Mouse (Mus musculus): ENCODE measurements at regions not wholly inside any gene's neighbourhood (a gene's known extent, or its start where the extent isn't known, plus 50 kb on each side); places are given as distances from the start of the nearest gene placed in this dataset.
"Not testable (repeated sequence)": the region's sequence is repeated elsewhere in the genome, so short reads cannot be mapped to it uniquely, and the experiment has no call there.

DNA sequence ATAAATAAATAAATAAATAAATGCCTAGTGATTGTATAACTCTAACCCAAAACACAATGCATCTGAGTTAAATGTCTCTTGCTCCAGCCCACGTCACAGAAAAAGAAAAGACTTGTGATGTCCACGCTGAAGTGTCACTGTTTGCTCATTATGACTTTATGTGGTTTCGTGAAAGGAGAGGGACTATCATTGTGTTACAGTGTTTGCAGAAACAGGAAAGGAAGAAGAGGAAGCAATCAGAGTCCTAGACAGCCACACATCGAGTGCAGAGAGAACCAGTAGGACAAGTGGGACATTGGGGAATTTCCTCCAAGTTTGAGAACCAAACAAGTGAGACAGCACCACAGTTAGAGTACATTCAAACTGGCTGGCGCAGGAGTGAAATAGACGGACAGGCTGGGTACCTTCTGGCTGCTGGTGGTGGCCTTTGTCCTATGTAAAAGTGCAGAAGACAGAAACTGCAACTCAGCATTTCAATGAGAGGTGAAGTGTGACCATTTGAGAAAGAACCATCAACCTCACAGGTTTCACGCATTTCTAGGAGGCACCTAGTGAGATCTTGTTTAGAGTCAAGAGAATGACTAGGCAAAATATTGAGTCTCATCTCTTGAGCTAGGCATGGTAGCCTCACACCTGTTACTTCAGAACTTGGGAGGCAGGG lies 59.6 kb downstream of the Fasl start:
- no peak for ATAC-seq (ENCODE audit: low TSS enrichment)

- peak; percentile 72; the same call in 1 of the 2 replicates for ATAC-seq (ENCODE audit: low TSS enrichment)
Measured at GRCm38 (mm10) chr1:161727357-161727756, 60.9 kb downstream of the Fasl start.

GRCm38 (mm10) chr1:161726098-161726497 lies 62.2 kb downstream of the Fasl start:
- not testable (repeated sequence) for ATAC-seq (ENCODE audit: low TSS enrichment)

DNA sequence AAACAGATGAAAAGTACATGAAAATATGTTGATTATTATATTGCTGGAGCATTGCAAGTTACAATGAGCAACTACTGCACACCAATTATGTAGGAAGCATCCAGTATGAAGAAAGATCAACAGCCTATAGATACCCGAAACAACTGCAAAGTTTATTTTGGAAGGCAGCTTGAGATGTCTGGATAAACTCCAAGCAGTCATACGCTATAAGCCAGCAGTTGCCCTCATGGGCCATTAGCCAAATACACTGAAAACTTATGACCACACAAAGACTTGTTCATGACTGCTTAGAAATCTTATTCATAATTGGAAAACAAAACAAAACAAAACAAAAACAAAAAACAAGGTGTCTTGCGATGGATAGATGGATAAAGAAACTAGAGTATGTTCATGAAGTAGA lies 68.4 kb downstream of the Fasl start:
- no peak for ATAC-seq (ENCODE audit: low TSS enrichment)

GRCm38 (mm10) chr1:161718254-161718653 lies 70.0 kb downstream of the Fasl start:
- no peak for ATAC-seq (ENCODE audit: low TSS enrichment)

- ATAC-seq (ENCODE audit: low TSS enrichment), result peak; percentile 79
Measured at GRCm38 (mm10) chr1:161712918-161713317, 75.4 kb downstream of the Fasl start.

- ATAC-seq (ENCODE audit: low TSS enrichment), result peak; percentile 59; the same call in 1 of the 2 replicates
Measured at GRCm38 (mm10) chr1:161712283-161712682, 76.0 kb downstream of the Fasl start.

DNA sequence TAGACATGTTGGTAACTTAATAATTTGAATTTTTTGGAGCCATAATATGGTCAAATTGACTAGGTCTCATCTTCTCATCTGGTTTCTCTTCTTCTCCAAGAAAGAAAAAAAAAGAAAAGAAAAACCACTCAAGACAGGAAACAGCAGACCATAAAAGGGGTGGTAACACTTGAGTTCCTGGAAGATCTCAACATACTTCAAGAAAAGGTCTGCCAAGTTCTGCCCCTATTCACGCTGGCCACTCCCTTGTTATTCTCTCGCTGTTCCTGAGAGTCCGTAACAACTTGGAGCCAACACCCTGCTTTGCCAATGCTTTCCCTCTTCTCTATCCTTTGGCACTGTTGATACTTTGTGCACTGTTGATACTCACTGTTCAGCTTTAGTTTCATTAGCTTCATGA lies 81.2 kb downstream of the Fasl start:
- ATAC-seq (ENCODE audit: low TSS enrichment), result no peak

GRCm38 (mm10) chr1:161704961-161705360 lies 83.3 kb downstream of the Fasl start:
- ATAC-seq (ENCODE audit: low TSS enrichment), result no peak

- no peak for ATAC-seq (ENCODE audit: low TSS enrichment)
Measured at GRCm38 (mm10) chr1:161704527-161704926, 83.8 kb downstream of the Fasl start.

DNA sequence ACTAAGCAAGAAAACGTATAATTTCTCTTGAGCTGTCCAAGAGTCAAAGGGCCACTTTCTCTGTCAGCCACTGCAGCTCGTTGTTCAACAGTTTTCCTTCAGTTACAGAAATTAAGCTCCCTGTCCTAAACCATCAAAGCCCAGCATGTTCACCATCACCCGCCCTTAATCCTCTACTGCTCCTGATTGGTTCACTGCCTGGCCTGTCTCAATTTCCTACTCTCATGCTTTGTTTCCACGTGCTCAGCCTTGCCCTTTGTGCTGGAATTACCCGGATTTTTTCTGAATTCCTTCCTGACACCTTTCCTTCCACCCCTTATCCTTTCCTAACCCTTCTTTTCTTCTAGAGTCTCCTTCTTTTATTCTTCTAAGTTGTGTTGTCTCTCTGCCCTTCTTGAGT lies 92.4 kb downstream of the Fasl start:
- ATAC-seq (ENCODE audit: low TSS enrichment), result no peak

DNA sequence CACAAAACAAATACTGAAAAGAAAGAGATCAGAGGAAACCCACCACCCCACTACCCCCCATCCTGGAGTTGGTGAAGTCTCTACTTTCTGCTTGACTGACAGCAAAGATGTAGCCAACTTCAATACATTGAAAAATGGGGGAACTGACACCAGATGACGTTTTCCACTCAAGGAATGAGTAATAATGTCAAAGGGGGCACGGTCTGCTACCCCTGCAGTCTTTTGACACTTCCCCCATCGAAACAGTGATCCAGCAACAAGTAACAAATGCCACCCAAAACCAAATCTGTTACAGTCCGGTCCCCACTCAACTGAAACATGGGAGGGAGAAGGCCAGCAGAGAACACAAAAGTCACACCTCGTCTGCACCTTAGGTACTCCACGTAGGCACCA lies 94.5 kb downstream of the Fasl start:
- ATAC-seq (ENCODE audit: low TSS enrichment), result no peak

DNA sequence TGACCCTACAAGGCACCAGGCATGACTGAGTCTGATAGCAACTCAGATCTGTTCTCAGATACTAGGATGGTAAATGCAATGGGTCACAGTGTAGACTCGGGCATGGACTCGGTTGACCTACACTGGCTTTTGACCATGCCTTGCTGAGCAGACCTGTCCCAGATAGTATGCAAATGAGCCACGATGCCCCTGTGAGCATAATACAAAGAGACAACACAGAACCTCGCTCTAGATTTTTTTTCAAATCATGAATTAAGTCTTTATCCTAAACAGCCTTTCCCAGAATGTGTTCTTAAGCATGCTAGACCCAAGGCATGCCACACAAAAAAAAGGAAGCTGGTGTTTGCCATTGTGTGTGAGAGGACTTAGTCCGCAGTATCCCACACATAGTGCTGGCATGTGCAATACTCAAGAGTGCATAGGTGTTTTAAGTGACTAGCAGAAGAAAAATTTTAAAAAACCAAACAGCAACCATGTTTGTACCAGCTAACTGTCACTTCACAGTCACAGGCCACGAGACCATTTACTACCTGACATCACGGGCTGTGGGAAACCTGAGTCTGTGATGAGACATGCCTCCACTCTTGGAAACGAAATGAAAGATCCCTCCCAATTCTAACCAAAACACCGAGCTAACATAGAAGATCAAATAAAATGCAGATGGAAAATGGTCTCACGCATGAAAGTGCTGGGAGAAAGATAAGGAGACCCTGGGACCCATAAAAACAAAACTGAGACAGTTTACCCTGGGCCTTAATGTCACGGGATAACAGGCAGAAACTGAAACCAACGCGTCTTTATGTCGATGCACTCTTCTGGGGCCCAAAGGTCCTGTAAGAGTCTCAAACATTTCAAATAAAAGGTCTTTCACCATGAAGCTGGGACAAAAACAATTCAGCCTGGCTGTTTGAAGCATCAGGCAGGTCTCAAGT lies 95.2 kb downstream of the Fasl start:
- no peak for ATAC-seq (ENCODE audit: low TSS enrichment)

DNA sequence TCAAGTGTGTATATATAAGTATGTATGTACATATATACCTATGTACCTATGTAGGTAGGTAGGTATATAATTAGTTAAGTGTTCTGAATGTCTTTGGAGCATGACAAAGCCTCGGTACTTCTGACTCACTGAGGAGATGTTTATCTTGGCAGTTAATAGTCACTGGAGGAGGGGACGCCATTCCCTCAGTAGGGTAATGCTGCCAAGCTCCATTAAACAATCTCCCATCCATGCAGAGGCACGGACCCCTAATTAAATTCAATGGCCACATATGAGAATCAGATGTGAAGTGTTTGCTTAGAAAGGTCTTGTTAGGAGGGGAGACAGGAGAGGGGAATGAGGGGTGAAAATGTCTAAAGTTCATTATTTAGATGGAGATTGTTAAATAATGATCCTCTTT lies 99.3 kb downstream of the Fasl start:
- ATAC-seq (ENCODE audit: low TSS enrichment), result no peak

GRCm38 (mm10) chr1:161687548-161687947 lies 100.7 kb downstream of the Fasl start:
- ATAC-seq (ENCODE audit: low TSS enrichment), result peak; percentile 67; the same call in 1 of the 2 replicates

DNA sequence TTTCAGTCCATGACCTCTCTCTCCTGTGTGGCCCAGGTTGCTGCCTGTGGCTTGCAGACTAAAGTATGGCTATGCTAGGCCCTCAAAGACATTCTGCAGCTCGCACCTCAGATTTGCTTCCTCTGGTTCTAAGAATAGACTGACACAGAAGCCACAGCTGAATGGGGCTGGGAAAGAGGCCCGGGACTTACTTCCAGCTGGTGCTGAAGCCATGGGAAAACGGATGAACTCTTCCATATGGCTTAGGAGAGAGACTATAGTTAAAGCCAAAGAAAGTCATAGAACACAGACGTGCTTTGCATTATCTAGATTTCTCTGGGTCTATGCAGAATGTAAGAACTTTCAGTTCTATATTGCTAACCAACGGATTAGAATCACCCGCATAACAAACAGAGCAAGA lies 107.7 kb downstream of the Fasl start:
- ATAC-seq (ENCODE audit: low TSS enrichment), result peak; percentile 90

- no peak for ATAC-seq (ENCODE audit: low TSS enrichment)
Measured at GRCm38 (mm10) chr1:161670937-161671336, 117.4 kb downstream of the Fasl start.

GRCm38 (mm10) chr1:161664321-161664720 lies 124.0 kb downstream of the Fasl start:
- no peak for ATAC-seq (ENCODE audit: low TSS enrichment)

- peak; percentile 76 for ATAC-seq (ENCODE audit: low TSS enrichment)
Measured at GRCm38 (mm10) chr1:161663351-161663750, 124.9 kb downstream of the Fasl start.

- no peak for ATAC-seq (ENCODE audit: low TSS enrichment)
Measured at GRCm38 (mm10) chr1:161662241-161662640, 126.1 kb downstream of the Fasl start.

- ATAC-seq (ENCODE audit: low TSS enrichment), result no peak
Measured at GRCm38 (mm10) chr1:161657511-161657910, 130.8 kb downstream of the Fasl start.

DNA sequence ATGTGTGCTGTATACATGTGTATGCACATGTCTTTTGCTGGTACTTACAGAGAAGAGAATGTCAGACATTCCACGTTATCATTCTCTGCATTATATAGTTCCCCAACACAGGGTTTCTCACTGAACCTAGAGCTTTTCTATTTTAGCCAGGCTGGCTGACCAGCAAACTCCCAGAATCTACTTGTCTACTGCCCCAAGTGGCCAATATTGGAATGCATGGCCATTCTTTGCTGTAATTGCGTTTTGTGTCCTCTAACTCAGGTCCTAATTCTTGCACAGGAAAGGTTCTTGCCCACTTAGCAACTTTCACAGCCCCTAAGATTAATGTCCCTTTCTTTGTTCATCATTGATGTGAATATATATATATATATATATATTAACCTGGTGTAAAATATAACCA lies 138.9 kb downstream of the Fasl start:
- no peak for ATAC-seq (ENCODE audit: low TSS enrichment)

GRCm38 (mm10) chr1:161632098-161632497 lies 137.6 kb downstream of the Tnfsf18 start:
- ATAC-seq (ENCODE audit: low TSS enrichment), result no peak

All from frontal cortex, adult (tissue).